Mouse (Mus musculus) CH12.LX (cell line): ENCODE measurements around the gene Fggy. TPM values are rescaled to one million over a fixed set of nuclear protein-coding genes. Genes with fewer than 3 reads are reported as not detected.

Experiments used
- DNase-seq: peaks from one replicate; pipeline ENCODE4 v3.0.0-alpha.2; 2013; ENCODE audit errors: extremely low read depth
- H3K27ac ChIP-seq: 2 replicates; pipeline ENCODE4 v1.5.1; 2012; ENCODE audit warnings: low read depth, mild to moderate bottlenecking, control low read depth, moderate library complexity; ENCODE audit not compliant: insufficient read depth
- H3K27me3 ChIP-seq: replicated peaks from 2 replicates; pipeline ENCODE3; 2012; ENCODE audit warnings: inconsistent platforms
- H3K36me3 ChIP-seq, 2 experiments: replicated peaks in 1 of 2; 2 replicates each; pipeline versions ENCODE3 to v1.6.1; 2012; ENCODE audit warnings: inconsistent platforms in 1 of 2, low read length in 1 of 2, mild to moderate bottlenecking in 1 of 2, mixed read lengths in 1 of 2, moderate library complexity in 1 of 2; ENCODE audit not compliant: control insufficient read depth in 1 of 2, insufficient read depth in 1 of 2
- H3K4me1 ChIP-seq, 2 experiments: 2 replicates each; pipeline ENCODE4 v1.6.1; 2012; ENCODE audit warnings: inconsistent platforms in 1 of 2, moderate library complexity in 1 of 2; ENCODE audit not compliant: insufficient read depth in 2 of 2, control insufficient read depth in 1 of 2
- H3K4me2 ChIP-seq: 2 replicates; pipeline ENCODE4 v1.6.1; 2012; ENCODE audit warnings: low read depth, mild to moderate bottlenecking, control low read depth; ENCODE audit not compliant: poor library complexity, insufficient read depth, severe bottlenecking
- H3K4me3 ChIP-seq, 3 experiments: fragments of 150-350 bp in 1 of 3; sonication (generic) in 1 of 3; replicated peaks in 1 of 3; 2 replicates each; pipeline versions ENCODE3 to v1.5.1; 2011 to 2012; ENCODE audit warnings: low read depth in 2 of 3, low read length in 2 of 3, mild to moderate bottlenecking in 2 of 3, moderate library complexity in 2 of 3, control low read depth in 1 of 3, improper control_type of control experiment in 1 of 3, inconsistent platforms in 1 of 3, mixed read lengths in 1 of 3; ENCODE audit not compliant: poor library complexity in 1 of 3
- H3K79me2 ChIP-seq: replicated peaks from 2 replicates; pipeline ENCODE4 v1.6.1; 2012; ENCODE audit warnings: mild to moderate bottlenecking, moderate library complexity; ENCODE audit not compliant: control insufficient read depth, poor library complexity, insufficient read depth, severe bottlenecking; ENCODE audit errors: extremely low read depth
- H3K9ac ChIP-seq: 2 replicates; pipeline ENCODE4 v1.6.1; 2012; ENCODE audit warnings: low read depth, mild to moderate bottlenecking, control low read depth, moderate library complexity; ENCODE audit not compliant: insufficient read depth
- H3K9me3 ChIP-seq: replicated peaks from 2 replicates; pipeline ENCODE3; 2012; ENCODE audit warnings: low read length, inconsistent platforms, mixed read lengths
- BHLHE40 ChIP-seq: IDR thresholded peaks from 2 replicates; pipeline ENCODE4 v1.6.1; 2011; ENCODE audit warnings: mild to moderate bottlenecking, low read depth, low read length, improper control_type of control experiment
- CHD1 ChIP-seq: IDR thresholded peaks from 2 replicates; pipeline ENCODE4 v1.6.1; 2012; ENCODE audit warnings: low read depth, low read length, improper control_type of control experiment, inconsistent platforms
- CHD2 ChIP-seq: IDR thresholded peaks from 2 replicates; pipeline ENCODE4 v1.6.1; 2011; ENCODE audit warnings: low read length, improper control_type of control experiment
- CTCF ChIP-seq, 2 experiments: IDR thresholded peaks in 1 of 2; conservative IDR thresholded peaks in 1 of 2; 2 replicates each; pipeline ENCODE4 v1.5.1; 2011 to 2012; ENCODE audit warnings: low read depth in 2 of 2, low read length in 2 of 2, improper control_type of control experiment in 1 of 2, inconsistent platforms in 1 of 2, mild to moderate bottlenecking in 1 of 2, moderate library complexity in 1 of 2
- E2F4 ChIP-seq: IDR thresholded peaks from 2 replicates; pipeline ENCODE4 v1.6.1; 2011; ENCODE audit warnings: low read depth, low read length, improper control_type of control experiment; ENCODE audit not compliant: insufficient replicate concordance
- ELF1 ChIP-seq: IDR thresholded peaks from 2 replicates; pipeline ENCODE4 v1.6.1; 2014; ENCODE audit warnings: low read depth, mild to moderate bottlenecking, inconsistent platforms, low read length, improper control_type of control experiment
- GABPA ChIP-seq: IDR thresholded peaks from 2 replicates; pipeline ENCODE4 v1.6.1; 2012; ENCODE audit warnings: low read depth, low read length, improper control_type of control experiment, inconsistent platforms; ENCODE audit not compliant: insufficient replicate concordance
- HCFC1 ChIP-seq: IDR thresholded peaks from 2 replicates; pipeline ENCODE4 v1.6.1; 2012; ENCODE audit warnings: low read depth, mild to moderate bottlenecking, inconsistent platforms, low read length, improper control_type of control experiment
- IRF4 ChIP-seq: IDR thresholded peaks from 2 replicates; pipeline ENCODE4 v1.6.1; 2014; ENCODE audit warnings: low read depth, mild to moderate bottlenecking, inconsistent platforms, low read length, improper control_type of control experiment
- JUN ChIP-seq: IDR thresholded peaks from 2 replicates; pipeline ENCODE4 v1.6.1; 2011; ENCODE audit warnings: low read depth, mild to moderate bottlenecking, low read length, improper control_type of control experiment, moderate library complexity; ENCODE audit not compliant: insufficient read depth
- KAT2A ChIP-seq: IDR thresholded peaks from 2 replicates; pipeline ENCODE4 v1.6.1; 2012; ENCODE audit warnings: low read length, improper control_type of control experiment, inconsistent platforms; ENCODE audit not compliant: insufficient replicate concordance
- MAFK ChIP-seq: IDR thresholded peaks from 2 replicates; pipeline ENCODE4 v1.6.1; 2011; ENCODE audit warnings: low read length, improper control_type of control experiment; ENCODE audit not compliant: insufficient replicate concordance
- MAX ChIP-seq: IDR thresholded peaks from 2 replicates; pipeline ENCODE4 v1.6.1; 2011; ENCODE audit warnings: low read length, improper control_type of control experiment
- MEF2A ChIP-seq: IDR thresholded peaks from 2 replicates; pipeline ENCODE4 v1.6.1; 2014; ENCODE audit warnings: low read depth, mild to moderate bottlenecking, inconsistent platforms, low read length, improper control_type of control experiment, borderline replicate concordance
- MXI1 ChIP-seq: IDR thresholded peaks from 2 replicates; pipeline ENCODE4 v1.6.1; 2011; ENCODE audit warnings: mild to moderate bottlenecking, low read depth, low read length, improper control_type of control experiment
- NELFE ChIP-seq: IDR thresholded peaks from 2 replicates; pipeline ENCODE4 v1.6.1; 2011; ENCODE audit warnings: low read depth, low read length, improper control_type of control experiment
- NRF1 ChIP-seq: IDR thresholded peaks from 2 replicates; pipeline ENCODE4 v1.6.1; 2014; ENCODE audit warnings: low read depth, mild to moderate bottlenecking, inconsistent platforms, low read length, improper control_type of control experiment, moderate library complexity
- PAX5 ChIP-seq: IDR thresholded peaks from 2 replicates; pipeline ENCODE4 v1.6.1; 2012; ENCODE audit warnings: low read length, inconsistent platforms, mixed read lengths
- POLR2AphosphoS2 ChIP-seq: IDR thresholded peaks from 2 replicates; pipeline ENCODE4 v1.6.1; 2011; ENCODE audit warnings: low read depth, low read length, improper control_type of control experiment
- RAD21 ChIP-seq: IDR thresholded peaks from 2 replicates; pipeline ENCODE4 v1.6.1; 2011; ENCODE audit warnings: low read depth, mild to moderate bottlenecking, low read length, improper control_type of control experiment, moderate library complexity
- SIN3A ChIP-seq: IDR thresholded peaks from 2 replicates; pipeline ENCODE4 v1.6.1; 2012; ENCODE audit warnings: low read length, improper control_type of control experiment, inconsistent platforms
- SMC3 ChIP-seq: IDR thresholded peaks from 2 replicates; pipeline ENCODE4 v1.6.1; 2011; ENCODE audit warnings: low read depth, low read length, improper control_type of control experiment
- TBP ChIP-seq: conservative IDR thresholded peaks from 2 replicates; pipeline ENCODE4 v1.6.1; 2011; ENCODE audit warnings: low read depth, low read length, improper control_type of control experiment
- TCF12 ChIP-seq: IDR thresholded peaks from 2 replicates; pipeline ENCODE4 v1.6.1; 2014; ENCODE audit warnings: low read depth, mild to moderate bottlenecking, inconsistent platforms, low read length, improper control_type of control experiment
- USF1 ChIP-seq: IDR thresholded peaks from 2 replicates; pipeline ENCODE4 v1.6.1; 2014; ENCODE audit warnings: low read depth, mild to moderate bottlenecking, inconsistent platforms, low read length, improper control_type of control experiment
- USF2 ChIP-seq: conservative IDR thresholded peaks from 2 replicates; pipeline ENCODE4 v1.6.1; 2011; ENCODE audit warnings: low read depth, low read length, improper control_type of control experiment
- ZC3H11A ChIP-seq: IDR thresholded peaks from 2 replicates; pipeline ENCODE4 v1.6.1; 2012; ENCODE audit warnings: low read depth, mild to moderate bottlenecking, inconsistent platforms, low read length, improper control_type of control experiment
- ZKSCAN1 ChIP-seq: IDR thresholded peaks from 2 replicates; pipeline ENCODE4 v1.6.1; 2012; ENCODE audit warnings: low read depth, inconsistent platforms, low read length, improper control_type of control experiment, borderline replicate concordance
- ZNF384 ChIP-seq: IDR thresholded peaks from 2 replicates; pipeline ENCODE4 v1.6.1; 2012; ENCODE audit warnings: low read depth, low read length, improper control_type of control experiment, inconsistent platforms
- dilution Hi-C: fragments of 300-500 bp; cut with MboI; formaldehyde crosslinking; loops from 2 replicates; pipeline ENCODE4 v1.14.3; 2020; ENCODE audit warnings: low sequenced_read_pairs; ENCODE audit not compliant: extremely low pct_unique_long_range_greater_than_20kb, extremely low pct_ligation_motif_present
- in situ Hi-C: fragments of 300-500 bp; cut with MboI; formaldehyde crosslinking; loops from 3 replicates; pipeline ENCODE4 v1.14.3; 2019; ENCODE audit warnings: low sequenced_read_pairs, low pct_ligation_motif_present, low pct_unique_long_range_greater_than_20kb, mixed read lengths
- polyA plus RNA-seq: library from polyadenylated mRNA; unstranded; fragments of >175 nt; gene quantifications from 2 replicates; pipeline ENCODE4 v1.2.1, GENCODE M21; 2012; ENCODE audit warnings: low read depth; ENCODE audit not compliant: insufficient read length
- total RNA-seq, 2 experiments: library from RNA; depleted of rRNA; stranded (reverse); fragments of 300-350 nt in 1 of 2; fragments of >200 nt in 1 of 2; gene quantifications; 2 replicates each; pipeline ENCODE4 v1.2.3; 2012 to 2014

The Fggy gene
- total and polyA plus RNA-seq, 3 experiments, result 6.2 to 7.5 (median 6.9) TPM

GRCm38 (mm10) chr4:95738725-95739124 is 181.4 kb downstream of the Fggy start:
- no peak overlapping the region for H3K27ac ChIP-seq
- no peak overlapping the region for H3K4me2 ChIP-seq
- in situ Hi-C loops, result loop anchor here (25.0 kb wide), 1 partner anchor 726 kb away; no protein-coding TSS in a partner anchor
- H3K4me1 ChIP-seq, result peaks cover 7 to 59% of the 10 kb centered on the region in 2 experiments; a peak in 3 of 4 replicates
- no peaks in the 10 kb centered on the region for H3K9me3 ChIP-seq
- TF ChIP-seq USF1, result no peak
- no peak for TF ChIP-seq IRF4
- TF ChIP-seq NELFE, result no peak
- no peak for TF ChIP-seq E2F4
- no peak for TF ChIP-seq BHLHE40
- no peak for TF ChIP-seq CHD2
- TF ChIP-seq USF2, result no peak
- TF ChIP-seq ELF1, result no peak
- TF ChIP-seq POLR2AphosphoS2, result no peak
- TF ChIP-seq CTCF (conservative IDR thresholded peaks at IDR 0.05 in 1 of 2, IDR thresholded peaks at IDR 0.05 in 1 of 2; ENCODE audit: low read depth in 2 of 2, low read length in 2 of 2), result no peak
- TF ChIP-seq SMC3, result no peak
- no peak for TF ChIP-seq RAD21
- TF ChIP-seq ZNF384, result no peak
- TF ChIP-seq TCF12, result no peak
- no peak for TF ChIP-seq SIN3A
- TF ChIP-seq NRF1, result no peak
- no peak for TF ChIP-seq MAX
- no peak for TF ChIP-seq GABPA
- no peak for DNase-seq
- H3K4me3 ChIP-seq, result no peak overlapping the region
- H3K9ac ChIP-seq, result no peak overlapping the region; the same call in 1 of the 2 replicates
- H3K36me3 ChIP-seq, result no peaks in the 10 kb centered on the region
- no peaks in the 10 kb centered on the region for H3K79me2 ChIP-seq
- dilution Hi-C loops, result no loop called here
- H3K27me3 ChIP-seq, result no peaks in the 10 kb centered on the region

- H3K4me3 ChIP-seq, result no peak overlapping the region
- no peak for DNase-seq
- TF ChIP-seq E2F4 (no peak), KAT2A (no peak), HCFC1 (no peak), MAFK (no peak), USF2 (no peak), CHD1 (no peak), RAD21 (no peak), NELFE (no peak), ZKSCAN1 (no peak), BHLHE40 (no peak), JUN (no peak), SIN3A (no peak), MXI1 (no peak), MEF2A (no peak), ELF1 (no peak), ZC3H11A (no peak), TBP (no peak), PAX5 (no peak), SMC3 (no peak), ZNF384 (no peak)
- dilution Hi-C loops (no loop called here), in situ Hi-C loops (loop anchor here (25.0 kb wide), 1 partner anchor 729 kb away; no protein-coding TSS in a partner anchor)
- no peaks in the 10 kb centered on the region for H3K36me3 ChIP-seq
- no peak overlapping the region for H3K9ac ChIP-seq
- no peaks in the 10 kb centered on the region for H3K27me3 ChIP-seq
- no peak overlapping the region for H3K27ac ChIP-seq
- H3K79me2 ChIP-seq, result no peaks in the 10 kb centered on the region
- H3K9me3 ChIP-seq, result no peaks in the 10 kb centered on the region
- no peak overlapping the region for H3K4me2 ChIP-seq
- H3K4me1 ChIP-seq, result peaks cover 3 to 49% of the 10 kb centered on the region in 2 experiments; a peak in 3 of 4 replicates
Measured at GRCm38 (mm10) chr4:95741115-95741734, 183.9 kb downstream of the Fggy start.
